Mouse (Mus musculus): ENCODE data around the gene Lsm6.

DNA sequence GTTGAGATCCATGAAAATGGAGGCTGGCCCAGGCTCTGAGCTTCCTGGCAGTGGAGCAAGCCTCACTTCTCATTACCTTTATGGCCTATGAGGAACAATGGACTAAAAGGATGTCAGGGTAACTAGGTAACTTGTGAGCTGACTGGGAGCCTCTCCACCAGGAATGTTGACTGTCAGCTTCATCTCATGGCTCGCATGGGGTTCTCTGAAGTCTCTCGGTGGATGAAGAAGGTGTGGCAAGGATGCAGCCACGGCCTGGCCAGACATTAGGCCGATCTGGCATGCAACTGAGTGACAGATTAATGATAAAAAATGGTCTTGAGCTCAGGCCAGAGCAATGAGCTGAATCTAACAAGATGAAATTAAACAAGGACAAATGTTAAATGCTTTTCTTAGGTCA lies 27.7 kb downstream of the Lsm6 start:
- TF ChIP-seq CTCF (IDR thresholded peaks at IDR 0.05) (no peak), EP300 (IDR thresholded peaks at IDR 0.05) (no peak)
